Mouse (Mus musculus) thymus, adult 2 months (tissue): ENCODE data around the gene Cd96.

Experiments used
- CTCF ChIP-seq: fragments of 200-500 bp; IDR thresholded peaks from 2 replicates; pipeline ENCODE4 v1.5.1; 2012; ENCODE audit warnings: mild to moderate bottlenecking, control low read depth, low read length, moderate library complexity, borderline replicate concordance; ENCODE audit not compliant: control insufficient read depth, poor library complexity, insufficient read depth; ENCODE audit errors: extremely low read depth
- POLR2A ChIP-seq: fragments of 200-500 bp; IDR thresholded peaks from 2 replicates; pipeline ENCODE4 v1.6.1; 2012; ENCODE audit warnings: mild to moderate bottlenecking, low read length, control low read depth, moderate library complexity; ENCODE audit not compliant: control insufficient read depth, poor library complexity, insufficient read depth; ENCODE audit errors: extremely low read depth

GRCm38 (mm10) chr16:46146962-46147361, 26.9 kb upstream of the Cd96 start:
- TF ChIP-seq CTCF (no peak), POLR2A (no peak)
